Mouse (Mus musculus): ENCODE results near the gene Nrg4.
"Not testable (repeated sequence)": the region's sequence is repeated elsewhere in the genome, so short reads cannot be mapped to it uniquely, and the experiment has no call there.

DNA sequence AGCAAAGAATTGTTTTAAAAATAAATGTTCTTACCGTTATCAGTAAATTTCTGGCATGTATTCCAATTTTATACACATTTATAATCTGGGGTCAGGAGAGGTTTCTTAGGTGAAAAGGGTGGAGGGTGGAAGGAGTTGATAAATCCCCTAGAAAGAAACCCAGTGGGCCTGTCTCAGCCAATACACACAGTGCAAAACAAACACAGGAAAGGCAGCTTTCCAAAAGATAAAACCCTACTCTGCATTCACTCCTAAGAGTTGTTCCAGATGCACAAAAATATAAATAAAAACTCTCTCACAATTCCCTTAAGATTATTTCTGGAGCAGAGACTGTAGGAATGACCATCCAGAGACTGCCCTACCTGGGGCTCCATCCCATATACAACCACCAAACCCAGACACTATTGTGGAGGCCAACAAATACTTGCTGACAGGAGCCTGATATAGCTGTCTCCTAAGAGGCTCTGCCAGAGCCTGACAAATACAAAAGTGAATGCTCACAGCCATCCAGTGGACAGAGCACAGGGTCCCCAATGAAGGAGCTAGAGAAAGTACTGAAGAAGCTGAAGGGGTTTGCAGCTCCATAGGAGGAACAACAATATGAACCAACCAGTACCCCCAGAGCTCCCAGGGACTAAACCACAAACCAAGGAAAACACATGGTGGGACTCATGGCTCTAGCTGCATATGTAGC lies 81.4 kb downstream of the Nrg4 start:
- not testable (repeated sequence) for TF ChIP-seq CTCF (conservative IDR thresholded peaks at IDR 0.05 in 1 of 2, IDR thresholded peaks at IDR 0.05 in 1 of 2; ENCODE audit: low read depth in 2 of 2, low read length in 2 of 2); POLR2A (IDR thresholded peaks at IDR 0.05; ENCODE audit: low read depth, low read length); RCOR1 (conservative IDR thresholded peaks at IDR 0.05; ENCODE audit: low read depth, low read length); MEF2A (IDR thresholded peaks at IDR 0.05; ENCODE audit: borderline replicate concordance, low read depth, low read length); ZC3H11A (IDR thresholded peaks at IDR 0.05; ENCODE audit: low read depth, low read length); ZNF384 (IDR thresholded peaks at IDR 0.05; ENCODE audit: low read depth, low read length); HCFC1 (IDR thresholded peaks at IDR 0.05; ENCODE audit: low read depth, low read length); USF1 (IDR thresholded peaks at IDR 0.05; ENCODE audit: low read depth, low read length)
